Mouse (Mus musculus) retina, postnatal 7 days (tissue): ENCODE results near the gene Zfp664.
A peak's percentile ranks its signal among the peaks of the same experiment; 100 is the strongest.

Experiments used
- DNase-seq: peaks from one replicate; pipeline ENCODE4 v3.0.0-alpha.2; 2012; ENCODE audit warnings: low read depth, low spot score

Zfp664 gene

DNA sequence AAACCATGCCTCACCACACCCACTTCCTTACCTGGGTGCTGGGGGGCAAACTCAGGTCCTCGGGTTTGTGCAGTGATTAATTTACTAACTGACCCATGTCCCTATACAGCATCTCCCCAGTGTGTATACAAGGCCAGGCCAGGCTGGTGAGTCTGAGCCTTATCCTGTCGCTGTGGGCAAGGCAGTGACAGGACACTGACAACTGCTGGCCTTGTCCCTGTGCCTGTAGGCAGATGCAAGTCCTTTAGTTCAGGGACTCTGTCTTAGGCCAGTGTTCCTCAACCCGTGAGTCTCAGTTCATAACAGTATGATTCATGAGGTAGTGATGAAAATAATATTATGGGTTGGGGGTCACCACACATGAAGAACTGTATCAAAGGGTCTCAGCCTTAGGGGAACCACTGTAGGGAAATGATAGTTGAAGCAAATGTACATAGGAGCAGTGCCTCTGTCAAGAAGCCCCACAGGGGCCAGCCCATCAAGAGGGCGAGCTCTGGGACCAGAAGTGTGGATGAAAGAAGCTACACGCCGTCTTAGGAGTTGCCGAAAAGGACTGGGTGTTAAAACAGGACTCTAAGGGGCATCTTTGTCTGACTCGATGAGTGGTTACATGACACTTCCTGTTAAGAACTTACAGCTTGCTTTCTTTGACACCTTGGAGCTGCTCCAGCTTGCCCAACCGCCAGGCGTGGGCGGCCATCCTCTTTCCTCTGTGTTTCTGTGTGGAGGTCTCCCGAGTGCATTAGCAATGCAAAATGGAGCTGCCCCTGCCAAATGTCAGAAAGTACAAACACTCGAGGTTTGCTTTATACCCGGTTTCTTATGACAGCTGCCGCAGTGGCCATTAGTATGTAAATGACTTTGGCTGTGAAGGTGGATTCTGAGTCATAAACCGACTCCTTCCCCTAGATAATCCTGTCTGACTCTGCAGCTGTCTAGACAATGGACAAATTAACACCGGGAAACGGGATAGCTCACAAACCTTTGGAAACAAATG is 60.2 kb downstream of the Zfp664 start:
- DNase-seq, result no peak

DNA sequence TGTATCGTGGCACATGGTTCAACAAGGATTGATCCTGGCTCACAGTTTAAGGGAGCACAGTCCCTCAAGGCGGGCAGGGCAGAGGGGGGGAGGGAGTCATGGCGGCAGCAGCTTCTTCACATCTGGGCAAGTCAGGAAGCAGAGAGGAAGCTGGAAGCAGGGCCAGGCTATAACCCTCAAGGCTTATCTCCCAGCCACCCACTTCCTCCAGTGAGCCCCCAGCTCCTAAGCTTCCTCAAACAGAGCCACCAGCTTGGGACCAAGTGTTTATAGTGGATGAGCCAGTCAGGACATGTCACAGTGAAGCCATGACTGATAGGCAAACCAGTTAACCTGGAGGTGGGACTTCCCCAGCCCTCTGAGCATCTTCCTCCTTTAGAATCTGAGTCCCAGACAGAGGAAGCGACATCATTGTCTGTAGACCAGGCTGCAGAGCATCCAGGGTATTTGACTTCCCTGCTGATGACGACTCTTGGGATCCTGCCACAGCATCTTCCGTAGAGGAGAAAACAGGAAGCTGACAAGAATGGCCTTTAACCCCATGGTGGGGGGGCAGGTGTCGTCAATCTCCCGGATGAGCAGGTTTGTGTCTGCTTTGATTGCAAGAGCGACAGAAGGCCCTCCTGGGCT is 67.0 kb downstream of the Zfp664 start:
- DNase-seq, result no peak

DNA sequence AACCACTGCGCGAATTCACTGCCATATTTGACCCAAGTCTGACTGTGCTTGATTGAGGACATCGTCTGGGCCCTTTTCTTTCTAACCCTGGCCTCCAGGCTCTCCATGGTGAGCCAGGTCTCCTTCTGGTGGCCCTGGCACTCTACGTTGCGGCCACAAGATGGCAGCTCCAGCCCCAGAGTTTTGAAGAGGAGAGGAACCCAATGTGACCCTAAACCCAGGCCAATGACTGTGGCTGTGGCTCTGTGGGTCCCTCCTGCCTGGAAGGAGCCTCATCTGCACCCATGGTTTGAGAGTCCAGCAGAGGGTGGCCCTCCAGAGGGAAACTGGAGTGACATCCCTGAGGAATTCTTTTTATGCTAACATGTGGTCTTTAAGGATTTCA is 67.6 kb downstream of the Zfp664 start:
- peak; percentile 54 for DNase-seq

DNA sequence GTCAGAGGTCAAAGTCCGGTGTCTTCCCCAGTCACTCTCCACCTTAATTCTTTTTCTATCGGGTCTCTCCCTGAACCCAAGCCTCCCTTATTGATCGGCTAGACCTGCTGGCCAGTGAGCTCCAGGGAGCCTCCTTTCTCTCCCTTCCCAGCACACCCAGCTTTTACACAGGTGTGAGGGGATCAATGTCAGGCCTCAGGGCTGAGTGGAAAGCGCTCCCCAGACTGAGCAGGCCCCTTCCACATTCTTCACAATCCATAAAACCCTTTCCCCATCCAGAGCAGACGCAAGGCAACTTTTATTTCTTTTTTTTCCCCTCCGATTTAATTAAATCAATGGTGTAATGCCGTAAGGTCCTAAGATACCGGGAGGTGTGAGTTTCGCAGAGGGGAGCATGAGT is 68.1 kb downstream of the Zfp664 start:
- DNase-seq, result no peak

DNA sequence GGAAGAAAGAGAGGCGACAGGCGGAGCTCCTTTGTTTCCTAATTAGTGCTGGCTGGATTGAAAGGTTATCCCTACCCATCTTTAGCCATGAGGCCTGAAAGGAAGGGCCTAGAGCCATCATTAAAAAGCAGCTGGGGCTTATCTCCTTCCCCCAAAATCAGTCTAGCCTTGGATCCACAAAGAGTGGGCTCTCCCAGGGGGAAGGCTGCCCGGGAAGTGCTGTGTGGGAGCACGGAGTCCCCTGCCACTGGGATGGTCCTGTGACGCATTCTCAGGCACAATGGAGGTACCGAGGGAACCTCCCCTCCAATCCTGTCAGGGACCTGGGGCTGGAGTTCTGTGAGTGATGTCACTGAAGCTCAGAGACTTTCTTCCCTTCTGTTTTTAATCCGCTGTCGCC is 68.6 kb downstream of the Zfp664 start:
- DNase-seq, result no peak

DNA sequence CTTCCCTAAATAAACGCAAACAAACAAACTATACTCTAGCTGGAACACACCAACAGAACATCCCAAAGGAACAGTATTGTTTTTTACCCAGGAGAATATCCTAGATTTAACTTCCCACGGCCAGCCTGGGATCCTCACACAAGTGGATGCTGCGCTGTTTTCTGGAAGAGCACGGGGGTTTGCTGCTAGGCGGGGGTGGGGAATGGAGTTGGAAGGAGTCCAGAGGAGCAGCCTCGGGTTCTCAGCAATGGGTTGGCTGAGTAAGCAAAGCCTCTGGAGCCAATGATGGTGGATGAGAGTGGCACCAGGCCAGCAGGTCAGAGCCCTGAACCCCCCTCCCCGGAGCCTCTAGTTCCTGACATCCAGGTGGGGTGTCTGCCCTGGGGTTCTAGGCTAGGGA is 72.1 kb downstream of the Zfp664 start:
- no peak for DNase-seq

DNA sequence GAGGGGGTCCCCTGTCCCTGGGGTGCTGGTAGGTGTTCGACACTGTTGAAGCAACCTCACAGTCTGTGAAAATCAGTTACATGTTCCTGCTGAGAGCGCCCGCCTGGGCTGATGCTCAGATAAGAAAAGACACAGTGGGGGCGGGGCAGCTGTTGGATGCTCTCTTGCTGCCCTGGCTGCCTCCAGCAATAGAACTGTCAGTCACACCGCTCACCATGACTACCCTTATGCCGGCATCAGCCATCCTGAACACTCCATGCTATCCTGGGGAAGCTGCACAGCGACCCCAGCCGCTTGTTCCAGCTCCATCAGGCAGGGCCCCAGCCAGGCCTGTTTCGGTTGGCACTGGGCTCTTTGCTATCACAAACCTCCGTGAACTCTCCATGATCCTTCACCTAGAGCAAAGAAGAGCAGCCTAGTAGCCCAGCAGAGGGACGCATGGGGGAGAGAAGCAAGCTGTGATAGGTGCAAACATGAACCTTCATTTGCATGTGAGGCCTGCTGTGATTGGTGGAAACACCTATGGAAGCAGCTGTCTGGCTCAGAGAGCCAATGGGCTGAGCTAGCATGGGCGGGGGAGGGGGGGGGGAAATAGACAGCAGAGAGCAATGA is 80.8 kb downstream of the Zfp664 start:
- DNase-seq, result no peak

DNA sequence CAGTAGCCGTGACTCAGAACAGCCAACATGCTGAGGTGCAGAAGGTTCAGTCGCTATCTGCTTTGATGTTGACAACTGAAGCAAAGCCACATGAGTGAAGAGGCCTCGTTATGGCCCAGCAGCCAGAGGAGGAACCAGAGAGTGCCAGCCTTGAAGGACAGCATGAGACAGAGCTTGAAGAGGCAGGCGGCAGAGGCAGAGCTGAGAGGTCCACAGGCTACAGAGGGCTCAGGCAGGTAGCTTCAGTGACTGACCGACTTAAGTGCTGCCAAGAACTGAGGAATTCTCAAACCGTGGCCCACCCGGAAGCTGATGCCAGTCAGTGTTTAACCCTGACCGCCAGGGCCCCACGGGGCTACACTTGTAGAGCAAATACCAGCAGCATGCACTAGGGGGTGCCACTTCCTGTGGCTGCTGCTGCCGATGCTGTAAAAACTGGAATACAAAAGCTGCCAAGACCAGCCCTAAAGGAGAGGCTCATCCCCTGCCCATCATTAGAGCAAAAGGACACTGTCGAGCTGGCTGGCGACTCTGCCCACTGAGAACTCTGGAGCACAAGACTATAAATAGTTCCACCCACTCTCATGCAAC is 81.4 kb downstream of the Zfp664 start:
- DNase-seq, result no peak

DNA sequence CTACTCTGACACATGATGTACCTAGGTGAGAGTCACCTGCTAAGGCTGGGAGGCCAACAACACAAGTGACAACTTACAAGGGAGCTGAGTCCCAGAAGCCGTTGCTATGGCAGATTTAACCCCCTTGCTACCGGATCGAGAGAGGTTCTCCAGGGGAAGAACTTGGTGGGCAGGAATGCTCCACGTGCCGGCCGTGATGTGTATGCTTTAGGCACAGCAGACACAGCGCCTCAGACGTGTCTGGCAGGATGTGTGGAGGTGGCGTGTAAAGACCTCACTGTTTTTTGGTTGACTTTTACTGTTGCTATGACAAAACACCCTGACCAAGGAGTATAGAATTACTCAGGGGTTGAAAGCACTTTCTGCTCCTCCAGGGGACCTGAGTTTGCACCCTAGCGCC is 81.9 kb downstream of the Zfp664 start:
- no peak for DNase-seq

DNA sequence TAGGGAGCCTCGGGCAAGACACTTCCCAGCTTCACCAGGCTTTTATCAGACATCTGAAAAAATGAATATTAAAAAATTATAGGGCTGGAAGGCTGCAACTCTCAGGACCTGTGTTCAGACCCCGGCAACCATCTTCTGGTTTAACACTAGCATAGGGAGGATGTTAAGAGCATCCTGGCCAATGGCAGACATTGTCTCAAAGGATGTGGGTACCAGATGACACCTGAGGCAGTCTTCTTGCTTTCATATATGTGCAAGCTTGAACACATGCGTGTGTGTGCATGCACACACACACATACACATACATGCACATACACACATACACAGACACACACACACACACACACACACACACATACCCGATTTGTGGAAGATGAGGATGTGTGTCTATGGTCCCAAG is 82.6 kb downstream of the Zfp664 start:
- no peak for DNase-seq

DNA sequence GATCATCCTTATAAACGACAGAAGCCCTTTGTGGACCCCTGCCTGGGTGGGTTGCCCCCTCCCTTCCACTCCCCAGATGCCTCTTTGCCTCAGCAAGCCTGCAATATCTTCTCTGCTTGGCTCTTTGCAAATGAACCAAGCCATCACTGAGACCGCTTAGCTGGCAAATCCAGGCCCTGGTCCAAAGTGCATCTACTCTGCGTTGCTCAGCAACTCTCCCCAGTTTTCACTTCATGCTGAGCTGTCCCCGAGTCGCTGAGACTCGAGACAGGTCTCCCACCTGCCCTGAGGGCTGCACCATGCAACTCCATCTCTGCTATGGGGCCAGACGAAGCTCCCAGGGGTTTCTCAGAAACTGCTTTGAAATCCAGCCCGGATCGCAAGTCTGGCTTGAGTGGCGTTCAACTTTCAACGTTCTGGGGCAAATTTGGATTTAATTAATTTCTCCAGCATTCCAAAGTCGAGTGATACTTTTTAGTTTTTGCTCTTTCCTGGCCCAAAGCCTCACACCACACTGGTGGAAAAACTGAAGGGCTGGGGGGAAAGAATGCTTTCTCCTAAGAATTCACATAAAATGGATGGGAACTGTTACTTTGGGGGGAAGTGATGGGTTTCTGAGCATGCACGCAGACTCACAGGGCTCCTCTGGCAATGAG is 88.3 kb downstream of the Zfp664 start:
- DNase-seq, result no peak

DNA sequence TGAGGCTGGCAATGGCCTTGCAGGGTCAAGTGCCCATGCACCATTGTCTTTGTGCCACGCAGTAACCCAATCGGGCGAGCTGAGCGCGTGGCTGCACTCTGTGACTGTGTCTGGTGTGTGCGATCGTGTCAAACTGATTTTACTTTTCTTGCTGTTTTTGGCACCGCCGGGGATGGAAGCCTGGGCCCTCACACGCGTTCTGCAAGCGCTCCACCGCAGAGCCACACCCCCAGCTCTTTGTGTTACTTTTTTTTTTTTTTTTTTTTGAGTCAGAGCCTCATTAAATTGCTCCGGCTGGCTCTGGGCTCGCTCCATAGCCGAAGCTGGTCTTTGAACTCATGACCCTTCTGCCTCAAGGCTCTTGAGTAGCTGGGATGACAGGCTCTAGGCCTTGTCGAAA is 88.8 kb downstream of the Zfp664 start:
- DNase-seq, result no peak
